Mouse (Mus musculus) heart, postnatal 14 days (tissue): ENCODE results near the gene Mcm7. TPM values are rescaled to one million over a fixed set of nuclear protein-coding genes. Genes with fewer than 3 reads are reported as not detected.
A peak's percentile ranks its signal among the peaks of the same experiment; 100 is the strongest.
"Not testable (repeated sequence)": the region's sequence is repeated elsewhere in the genome, so short reads cannot be mapped to it uniquely, and the experiment has no call there.

ENCODE experiments used
- DNase-seq, 2 experiments: peaks; one replicate each; pipeline ENCODE4 v3.0.0; 2021 to 2022
- intact Hi-C: fragments of 180-260 bp; cut with DNase I; formaldehyde crosslinking; loops from one replicate; pipeline ENCODE4 v1.15.1; 2025
- long read RNA-seq, 2 experiments: library from polyadenylated mRNA; stranded (forward); transcript quantifications; one replicate each; pipeline ENCODE4 v2.0.0; 2021
- total RNA-seq, 2 experiments: library from RNA; stranded (reverse); gene quantifications; 2 replicates each; pipeline ENCODE4 v1.2.3; 2021

Mcm7 gene
- 10 to 100 TPM; 13.0 to 19.2 TPM for total RNA-seq
- long read RNA-seq, experiment 1, transcript Mcm7-201 (15 exons, 2,962 nt), result major isoform, 33 of 39 reads
- long read RNA-seq, experiment 1, partial matches to known transcripts, result 3 of 39 reads
- long read RNA-seq, experiment 1, other reads (novel, unspliced or antisense), result 3 of 39 reads
- long read RNA-seq, experiment 2, transcript Mcm7-201 (15 exons, 2,962 nt), result major isoform, 15 of 24 reads
- long read RNA-seq, experiment 2, partial matches to known transcripts, result 3 of 24 reads
- long read RNA-seq, experiment 2, other reads (novel, unspliced or antisense), result 6 of 24 reads

GRCm38 (mm10) chr5:138171695-138172491 is at the start of gene Mcm7, which contains the start of gene Ap4m1:
Gene Mcm7, minus strand, starts transcription at chr5:138172422.
Gene Ap4m1, plus strand, starts transcription at chr5:138172002.
- intact Hi-C loops, result no loop called here

GRCm38 (mm10) chr5:138219864-138220263 is 47.6 kb upstream of the Mcm7 start:
- intact Hi-C loops, result loop anchor here (5.0 kb wide), 1 partner anchor 252 kb away; no protein-coding TSS in a partner anchor
- DNase-seq, result no peak

More at GRCm38 (mm10) chr5:138171695-138172491, at the start of gene Mcm7, which contains the start of gene Ap4m1:
- peak; percentile 97 to 98 for DNase-seq

- not testable (repeated sequence) for DNase-seq
Observed at GRCm38 (mm10) chr5:138216632-138217031, 44.4 kb upstream of the Mcm7 start.

GRCm38 (mm10) chr5:138207873-138208272 is 35.7 kb upstream of the Mcm7 start:
- no peak for DNase-seq
- intact Hi-C loops, result no loop called here

More at GRCm38 (mm10) chr5:138216632-138217031, 44.4 kb upstream of the Mcm7 start:
- intact Hi-C loops, result not testable (repeated sequence)

- intact Hi-C loops, result no loop called here
- DNase-seq, result no peak
Observed at GRCm38 (mm10) chr5:138207253-138207652, 35.0 kb upstream of the Mcm7 start.

GRCm38 (mm10) chr5:138202086-138202485 is 29.9 kb upstream of the Mcm7 start:
- intact Hi-C loops, result no loop called here
- no peak for DNase-seq

- no peak for DNase-seq
- intact Hi-C loops, result no loop called here
Observed at GRCm38 (mm10) chr5:138199576-138199975, 27.4 kb upstream of the Mcm7 start.

GRCm38 (mm10) chr5:138195463-138195862 is 23.2 kb upstream of the Mcm7 start:
- no peak for DNase-seq
- intact Hi-C loops, result no loop called here

GRCm38 (mm10) chr5:138194755-138195345 is 22.6 kb upstream of the Mcm7 start:
- peak; percentile 31 to 36 for DNase-seq
- intact Hi-C loops, result no loop called here

GRCm38 (mm10) chr5:138193771-138194727 is 21.8 kb upstream of the Mcm7 start, which contains the start of gene Mblac1:
Gene Mblac1, plus strand, starts transcription at chr5:138194314.
- DNase-seq, result peak; percentile 85 to 86
- intact Hi-C loops, result no loop called here

GRCm38 (mm10) chr5:138187661-138188306 is 15.6 kb upstream of the Mcm7 start:
- intact Hi-C loops, result loop anchor here (5.0 kb wide), 1 partner anchor 1065 kb away; the partner anchor contains the start of gene Get4

GRCm38 (mm10) chr5:138186950-138187638 is 14.9 kb upstream of the Mcm7 start, which contains the start of the genes Taf6 and Cnpy4:
Gene Taf6, minus strand, starts transcription at chr5:138187451.
Gene Cnpy4, plus strand, starts transcription at chr5:138187485.
- DNase-seq, result peak; percentile 84 to 87
- intact Hi-C loops, result loop anchor here (5.0 kb wide), 1 partner anchor 1065 kb away; the partner anchor contains the start of gene Get4

More at GRCm38 (mm10) chr5:138187661-138188306, 15.6 kb upstream of the Mcm7 start:
- DNase-seq, result peak; percentile 54 to 70

GRCm38 (mm10) chr5:138173217-138173616 is 995 bp upstream of the Mcm7 start:
- intact Hi-C loops, result no loop called here
- DNase-seq, result no peak

- DNase-seq, result peak; percentile 97 to 98
- intact Hi-C loops, result no loop called here
Observed at GRCm38 (mm10) chr5:138170936-138171561, 1.2 kb downstream of the Mcm7 start.

- intact Hi-C loops, result no loop called here
- no peak for DNase-seq
Observed at GRCm38 (mm10) chr5:138165594-138165993, 6.6 kb downstream of the Mcm7 start.

GRCm38 (mm10) chr5:138163610-138164009 is 8.6 kb downstream of the Mcm7 start:
- no peak for DNase-seq
- intact Hi-C loops, result no loop called here

GRCm38 (mm10) chr5:138163046-138163445 is 9.2 kb downstream of the Mcm7 start:
- no peak for DNase-seq
- intact Hi-C loops, result no loop called here
